Mouse (Mus musculus) frontal cortex, adult (tissue): ENCODE data around the gene Duxbl3.
"Not testable (repeated sequence)": the region's sequence is repeated elsewhere in the genome, so short reads cannot be mapped to it uniquely, and the experiment has no call there.

Experiments
- ATAC-seq: cut with Nextera tagmentation; 2 replicates; pipeline ENCODE4 v1.9.2; 2017; ENCODE audit warnings: mild to moderate bottlenecking, moderate library complexity, mixed read lengths; ENCODE audit not compliant: low TSS enrichment

Duxbl3 gene

GRCm38 (mm10) chr14:26257756-26258617, at the start of gene Duxbl3:
Gene Duxbl3, plus strand, starts transcription at chr14:26257962.
- peak; percentile 59; the same call in 1 of the 2 replicates for ATAC-seq

- ATAC-seq = not testable (repeated sequence)
Measured at GRCm38 (mm10) chr14:26216233-26217000, 41.3 kb upstream of the Duxbl3 start.

- ATAC-seq = not testable (repeated sequence)
Measured at GRCm38 (mm10) chr14:26237183-26237582, 20.6 kb upstream of the Duxbl3 start.

GRCm38 (mm10) chr14:26258729-26259128, 967 bp downstream of the Duxbl3 start:
- ATAC-seq = not testable (repeated sequence)

GRCm38 (mm10) chr14:26286737-26287136, 29.0 kb downstream of the Duxbl3 start:
- not testable (repeated sequence) for ATAC-seq

GRCm38 (mm10) chr14:26293859-26294258, 36.1 kb downstream of the Duxbl3 start:
- ATAC-seq = no peak

GRCm38 (mm10) chr14:26297055-26297454, 39.3 kb downstream of the Duxbl3 start:
- ATAC-seq = no peak

GRCm38 (mm10) chr14:26297484-26297883, 39.7 kb downstream of the Duxbl3 start:
- ATAC-seq = no peak

GRCm38 (mm10) chr14:26303111-26303510, 45.3 kb downstream of the Duxbl3 start:
- peak; percentile 96 for ATAC-seq

- ATAC-seq = no peak
Measured at GRCm38 (mm10) chr14:26306032-26306431, 48.3 kb downstream of the Duxbl3 start.

- peak; percentile 90 for ATAC-seq
Measured at GRCm38 (mm10) chr14:26308813-26309212, 51.1 kb downstream of the Duxbl3 start.

- ATAC-seq = no peak
Measured at GRCm38 (mm10) chr14:26309511-26309910, 51.7 kb downstream of the Duxbl3 start.

- no peak for ATAC-seq
Measured at GRCm38 (mm10) chr14:26316246-26316730, 58.5 kb downstream of the Duxbl3 start.
